In the genomic region with DNA sequence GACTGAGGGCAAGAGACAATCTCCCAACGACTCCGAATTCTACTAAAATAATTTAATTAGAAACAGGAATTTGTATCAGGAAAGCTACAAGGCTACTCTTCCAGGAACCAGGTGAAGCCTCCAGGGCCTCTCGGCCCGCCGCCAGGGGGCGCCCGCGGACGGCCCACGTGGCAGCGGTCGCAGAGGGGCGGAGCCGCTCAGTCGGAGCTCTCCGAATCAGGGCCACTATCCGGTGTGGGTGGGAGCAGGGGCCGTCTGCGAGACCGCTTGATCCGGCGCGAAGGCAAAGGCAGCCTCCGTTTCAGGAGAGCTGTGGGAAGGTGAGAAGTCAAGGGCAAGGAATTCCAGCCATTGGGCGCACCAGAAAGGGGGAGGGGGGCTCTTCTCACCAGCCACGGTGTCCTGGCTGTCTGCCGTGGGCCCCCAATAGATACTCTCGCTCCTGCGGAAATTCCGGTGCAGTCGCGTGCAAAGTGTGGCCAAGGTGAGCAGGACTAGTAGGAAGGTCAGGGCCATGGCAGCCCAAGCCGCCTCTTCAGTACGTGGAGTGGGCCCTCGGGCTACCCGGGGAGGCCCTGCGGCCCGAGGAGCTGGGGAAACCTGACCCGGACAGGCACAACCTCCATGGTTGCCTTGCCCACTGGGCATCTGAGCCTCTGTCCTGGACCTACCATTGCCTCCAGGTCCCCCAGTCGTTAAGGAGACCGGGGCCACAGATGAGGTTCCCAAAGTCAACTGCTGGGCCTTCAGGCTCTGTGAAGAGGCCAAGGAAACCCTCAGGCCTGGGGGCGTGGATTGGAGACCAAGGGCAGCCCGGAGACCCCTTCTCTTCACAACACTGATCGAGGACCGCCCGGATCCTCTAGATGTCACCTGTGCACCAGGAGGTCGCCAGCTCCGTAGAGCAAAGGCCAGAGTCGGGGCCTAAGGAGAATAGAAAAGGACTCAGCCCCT, we compare ENCODE assay signal across 9 mouse cellular contexts. TPM values are rescaled to one million over a fixed set of nuclear protein-coding genes. Genes with fewer than 3 reads are reported as not detected.
DNase-seq lines count a peak whose midpoint lies in the region; ATAC-seq and TF ChIP-seq lines count a peak whose summit lies in the region.
"Had no signal": no experiment of that assay in that cellular context is flagged by ENCODE, and none has a peak within 500 bp of the region (broad histone marks: within the 10 kb centered on the region; RNA-seq: fewer than 3 reads in every experiment).

No protein-coding gene starts in this region.

- no peaks in the 10 kb centered on the region for H3K9me3 ChIP-seq in ES-Bruce4 (replicated peaks; ENCODE audit: control insufficient read depth, insufficient read depth, low read length, poor library complexity, severe bottlenecking)
- no peaks in the 10 kb centered on the region for H3K9me3 ChIP-seq in forebrain, embryonic 10.5 days
- no peaks in the 10 kb centered on the region for H3K9me3 ChIP-seq in heart, embryonic 15.5 days (replicated peaks)
- no peaks in the 10 kb centered on the region for H3K9me3 ChIP-seq in lung, embryonic 15.5 days

- H3K4me1 ChIP-seq in ES-Bruce4 (ENCODE audit: control insufficient read depth, insufficient read depth, low read length): peaks cover 4% of the 10 kb centered on the region
- H3K4me1 ChIP-seq in brown adipose tissue, adult 24 weeks (ENCODE audit: control insufficient read depth, insufficient read depth, insufficient read length, low read length): peaks cover 6% of the 10 kb centered on the region; the same call in 1 of the 2 replicates
- H3K4me1 ChIP-seq in forebrain, embryonic 10.5 days: peaks cover 38% of the 10 kb centered on the region
- H3K4me1 ChIP-seq in heart, embryonic 15.5 days (replicated peaks): peaks cover 24% of the 10 kb centered on the region
- H3K4me1 ChIP-seq in lung, embryonic 15.5 days: peaks cover 19% of the 10 kb centered on the region
- peaks cover 22% of the 10 kb centered on the region for H3K4me1 ChIP-seq in olfactory bulb, adult 2 months (ENCODE audit: control insufficient read depth, insufficient read depth, low read length)
- H3K4me1 ChIP-seq in thymus, adult 2 months (replicated peaks; ENCODE audit: control insufficient read depth, insufficient read depth, low read length): peaks cover 11% of the 10 kb centered on the region

- no peak overlapping the region for H3K27ac ChIP-seq in ES-Bruce4 (ENCODE audit: insufficient read depth, low read length)
- H3K27ac ChIP-seq in brown adipose tissue, adult 24 weeks (replicated peaks; ENCODE audit: low read depth, low read length): no peak overlapping the region
- H3K27ac ChIP-seq in forebrain, embryonic 10.5 days: peak overlapping the region; percentile 78
- H3K27ac ChIP-seq in heart, embryonic 15.5 days: peak overlapping the region; percentile 77
- H3K27ac ChIP-seq in lung, embryonic 15.5 days: no peak overlapping the region
- no peak overlapping the region for H3K27ac ChIP-seq in olfactory bulb, adult 2 months (ENCODE audit: insufficient read depth, low read depth, low read length)
- no peak overlapping the region for H3K27ac ChIP-seq in thymus, adult 2 months (ENCODE audit: control insufficient read depth, insufficient read depth, low read length)

- no peaks in the 10 kb centered on the region for H3K27me3 ChIP-seq in ES-Bruce4 (ENCODE audit: control insufficient read depth, insufficient read depth, low read length, poor library complexity, severe bottlenecking)
- peaks cover 12% of the 10 kb centered on the region for H3K27me3 ChIP-seq in forebrain, embryonic 10.5 days (ENCODE audit: poor library complexity, severe bottlenecking)
- no peaks in the 10 kb centered on the region for H3K27me3 ChIP-seq in heart, embryonic 15.5 days
- H3K27me3 ChIP-seq in lung, embryonic 15.5 days: no peaks in the 10 kb centered on the region
- H3K27me3 ChIP-seq in thymus, adult 2 months (ENCODE audit: control insufficient read depth, insufficient read depth, low read length): no peaks in the 10 kb centered on the region

- DNase-seq in forebrain, embryonic 10.5 days (ENCODE audit: extremely low spot score, low spot score): peak; percentile 79
- peak; percentile 93 for DNase-seq in kidney, postnatal 10 days
- peak; percentile 88 for DNase-seq in thymus, adult 2 months

- peak overlapping the region; percentile 66 for H3K9ac ChIP-seq in ES-Bruce4 (ENCODE audit: low read depth, poor library complexity, severe bottlenecking)
- H3K9ac ChIP-seq in heart, embryonic 15.5 days: peak overlapping the region; percentile 66
- peak overlapping the region; percentile 45 for H3K9ac ChIP-seq in lung, embryonic 15.5 days

- peaks cover 30% of the 10 kb centered on the region for H3K36me3 ChIP-seq in ES-Bruce4 (ENCODE audit: control insufficient read depth, insufficient read depth, low read length, poor library complexity, severe bottlenecking)
- H3K36me3 ChIP-seq in forebrain, embryonic 10.5 days (replicated peaks): peaks cover 71% of the 10 kb centered on the region
- H3K36me3 ChIP-seq in heart, embryonic 15.5 days: peaks cover 34% of the 10 kb centered on the region
- H3K36me3 ChIP-seq in lung, embryonic 15.5 days: peaks cover 46% of the 10 kb centered on the region
- peaks cover 20% of the 10 kb centered on the region for H3K36me3 ChIP-seq in thymus, adult 2 months (ENCODE audit: control insufficient read depth, insufficient read depth, low read length)

- peak overlapping the region; percentile 85 for H3K4me2 ChIP-seq in heart, embryonic 15.5 days
- peak overlapping the region; percentile 86 for H3K4me2 ChIP-seq in lung, embryonic 15.5 days

- TF ChIP-seq POLR2A in ES-Bruce4 (IDR thresholded peaks at IDR 0.05; ENCODE audit: insufficient read depth, low read length): no peak
- 0 out of 2 replicates have a peak, but pooled peaks have one; percentile 27 for TF ChIP-seq POLR2A in olfactory bulb, adult 2 months (IDR thresholded peaks at IDR 0.05; ENCODE audit: insufficient read depth, low read depth, low read length)
- 0 out of 2 replicates have a peak, but pooled peaks have one; percentile 12 for TF ChIP-seq POLR2A in thymus, adult 2 months (IDR thresholded peaks at IDR 0.05; ENCODE audit: control insufficient read depth, extremely low read depth, insufficient read depth, low read length, poor library complexity)

- 21% methylated on average over 49 of the region's 49 CpGs for WGBS in forebrain, embryonic 10.5 days
- 20% methylated on average over 49 of the region's 49 CpGs for WGBS in heart, embryonic 15.5 days
- 18% methylated on average over 49 of the region's 49 CpGs for WGBS in lung, embryonic 15.5 days
- WGBS in olfactory bulb, adult 2 months: 21% methylated on average over 49 of the region's 49 CpGs
- WGBS in thymus, adult 2 months: 33% methylated on average over 49 of the region's 49 CpGs

- peak; percentile 65 for TF ChIP-seq CTCF in ES-Bruce4 (IDR thresholded peaks at IDR 0.05; ENCODE audit: low read depth, low read length)
- peak; percentile 85 for TF ChIP-seq CTCF in olfactory bulb, adult 2 months (IDR thresholded peaks at IDR 0.05; ENCODE audit: insufficient read depth, low read depth, low read length)
- TF ChIP-seq CTCF in thymus, adult 2 months (IDR thresholded peaks at IDR 0.05; ENCODE audit: borderline replicate concordance, control insufficient read depth, extremely low read depth, insufficient read depth, low read length, poor library complexity): peak; percentile 100

- peak; percentile 53; the same call in 1 of the 2 replicates for ATAC-seq in heart, embryonic 15.5 days (replicated peaks; ENCODE audit: insufficient number of reproducible peaks, insufficient read depth, low FRiP score, low read depth)
- peak; percentile 51; the same call in 1 of the 2 replicates for ATAC-seq in lung, embryonic 15.5 days (ENCODE audit: borderline replicate concordance, extremely low read depth, low FRiP score, low TSS enrichment)

- TF ChIP-seq EP300 in ES-Bruce4 (IDR thresholded peaks at IDR 0.05; ENCODE audit: insufficient read depth, low read depth, low read length): 0 out of 2 replicates have a peak, but pooled peaks have one; percentile 12

- H3K4me3 ChIP-seq in ES-Bruce4 (ENCODE audit: low read depth, low read length): peak overlapping the region; percentile 61
- H3K4me3 ChIP-seq in brown adipose tissue, adult 24 weeks (ENCODE audit: insufficient read depth, low read depth, low read length): peak overlapping the region; percentile 58
- peak overlapping the region; percentile 50 for H3K4me3 ChIP-seq in forebrain, embryonic 10.5 days
- H3K4me3 ChIP-seq in heart, embryonic 15.5 days: peak overlapping the region; percentile 45
- peak overlapping the region; percentile 35 for H3K4me3 ChIP-seq in lung, embryonic 15.5 days
- H3K4me3 ChIP-seq in olfactory bulb, adult 2 months (ENCODE audit: insufficient read depth, low read depth, low read length): peak overlapping the region; percentile 54
- peak overlapping the region; percentile 33 for H3K4me3 ChIP-seq in thymus, adult 2 months (ENCODE audit: control insufficient read depth, insufficient read depth, low read length)

RNA-seq across cellular contexts. Expression of gene Abhd15, which starts 6.6 kb away (rescaled TPM):
- not detected in 2 replicates for polyA plus RNA-seq in ES-Bruce4 (2011; ENCODE audit: insufficient read depth, insufficient read length, low read depth, missing spikeins)
- polyA plus RNA-seq in brown adipose tissue, adult 24 weeks (2012; ENCODE audit: insufficient read depth, insufficient read length, missing spikeins): 13.4 and 16.1 TPM in 2 replicates
- polyA plus RNA-seq in forebrain, embryonic 10.5 days (2016; fragmentation: Nextera tagmentation; extraction: Ambion mirVana): 4.7 and 5.5 TPM in 2 replicates
- 2.2 and 4.5 TPM in 2 replicates for polyA plus RNA-seq in heart, embryonic 15.5 days (2015; fragmentation: Nextera tagmentation; extraction: Ambion mirVana)
- polyA plus RNA-seq in lung, embryonic 15.5 days (2015; fragmentation: Nextera tagmentation; extraction: Ambion mirVana): 3.8 and 4.0 TPM in 2 replicates
- not detected in 2 replicates for polyA plus RNA-seq in olfactory bulb, adult 2 months (2012; ENCODE audit: insufficient read depth, insufficient read length, low replicate concordance, missing spikeins)
- 14.2 and 18.9 TPM in 2 replicates for polyA plus RNA-seq in thymus, adult 2 months (2012; rRNA removed)

RNA-seq across cellular contexts. Expression of gene Trp53i13, which starts 7.4 kb away (rescaled TPM):
- 8.2 and 11.3 TPM in 2 replicates for polyA plus RNA-seq in ES-Bruce4 (2011; ENCODE audit: insufficient read depth, insufficient read length, low read depth, missing spikeins)
- 7.7 and 8.4 TPM in 2 replicates for polyA plus RNA-seq in brown adipose tissue, adult 24 weeks (2012; ENCODE audit: insufficient read depth, insufficient read length, missing spikeins)
- polyA plus RNA-seq in forebrain, embryonic 10.5 days (2016; fragmentation: Nextera tagmentation; extraction: Ambion mirVana): 30.4 and 32.7 TPM in 2 replicates
- 26.3 and 32.2 TPM in 2 replicates for polyA plus RNA-seq in heart, embryonic 15.5 days (2015; fragmentation: Nextera tagmentation; extraction: Ambion mirVana)
- polyA plus RNA-seq in lung, embryonic 15.5 days (2015; fragmentation: Nextera tagmentation; extraction: Ambion mirVana): 42.7 and 43.1 TPM in 2 replicates
- polyA plus RNA-seq in olfactory bulb, adult 2 months (2012; ENCODE audit: insufficient read depth, insufficient read length, low replicate concordance, missing spikeins): not detected in 2 replicates
- 72.7 and 74.2 TPM in 2 replicates for polyA plus RNA-seq in thymus, adult 2 months (2012; rRNA removed)

RNA-seq across cellular contexts. Expression of gene Gm10392, which starts 10.7 kb away (rescaled TPM):
- polyA plus RNA-seq in ES-Bruce4 (2011; ENCODE audit: insufficient read depth, insufficient read length, low read depth, missing spikeins): not detected in 2 replicates
- polyA plus RNA-seq in brown adipose tissue, adult 24 weeks (2012; ENCODE audit: insufficient read depth, insufficient read length, missing spikeins): not detected in 2 replicates
- polyA plus RNA-seq in forebrain, embryonic 10.5 days (2016; fragmentation: Nextera tagmentation; extraction: Ambion mirVana): 0.10 TPM in 2 replicates
- 0.13 TPM in 1 of 2 replicates, not detected in the other for polyA plus RNA-seq in heart, embryonic 15.5 days (2015; fragmentation: Nextera tagmentation; extraction: Ambion mirVana)
- 0.10 and 0.11 TPM in 2 replicates for polyA plus RNA-seq in lung, embryonic 15.5 days (2015; fragmentation: Nextera tagmentation; extraction: Ambion mirVana)
- not detected in 2 replicates for polyA plus RNA-seq in olfactory bulb, adult 2 months (2012; ENCODE audit: insufficient read depth, insufficient read length, low replicate concordance, missing spikeins)
- 3.2 and 3.6 TPM in 2 replicates for polyA plus RNA-seq in thymus, adult 2 months (2012; rRNA removed)
- polyA plus RNA-seq: large intestine, adult 2 months had no signal

RNA-seq across cellular contexts. Expression of gene Git1, which starts 15.0 kb away (rescaled TPM):
- 56.5 and 63.6 TPM in 2 replicates for polyA plus RNA-seq in ES-Bruce4 (2011; ENCODE audit: insufficient read depth, insufficient read length, low read depth, missing spikeins)
- polyA plus RNA-seq in brown adipose tissue, adult 24 weeks (2012; ENCODE audit: insufficient read depth, insufficient read length, missing spikeins): 13.6 and 15.6 TPM in 2 replicates
- polyA plus RNA-seq in forebrain, embryonic 10.5 days (2016; fragmentation: Nextera tagmentation; extraction: Ambion mirVana): 12.2 and 12.8 TPM in 2 replicates
- polyA plus RNA-seq in heart, embryonic 15.5 days (2015; fragmentation: Nextera tagmentation; extraction: Ambion mirVana): 6.8 and 10.0 TPM in 2 replicates
- polyA plus RNA-seq in lung, embryonic 15.5 days (2015; fragmentation: Nextera tagmentation; extraction: Ambion mirVana): 9.5 and 9.8 TPM in 2 replicates
- polyA plus RNA-seq in olfactory bulb, adult 2 months (2012; ENCODE audit: insufficient read depth, insufficient read length, low replicate concordance, missing spikeins): not detected in 2 replicates
- 99.0 and 100 TPM in 2 replicates for polyA plus RNA-seq in thymus, adult 2 months (2012; rRNA removed)

RNA-seq across cellular contexts. Expression of gene Ankrd13b, which starts 18.9 kb away (rescaled TPM):
- polyA plus RNA-seq in ES-Bruce4 (2011; ENCODE audit: insufficient read depth, insufficient read length, low read depth, missing spikeins): 3.6 and 4.0 TPM in 2 replicates
- polyA plus RNA-seq in brown adipose tissue, adult 24 weeks (2012; ENCODE audit: insufficient read depth, insufficient read length, missing spikeins): 1.2 and 1.6 TPM in 2 replicates
- polyA plus RNA-seq in forebrain, embryonic 10.5 days (2016; fragmentation: Nextera tagmentation; extraction: Ambion mirVana): 9.2 and 9.4 TPM in 2 replicates
- 3.2 and 4.9 TPM in 2 replicates for polyA plus RNA-seq in heart, embryonic 15.5 days (2015; fragmentation: Nextera tagmentation; extraction: Ambion mirVana)
- polyA plus RNA-seq in lung, embryonic 15.5 days (2015; fragmentation: Nextera tagmentation; extraction: Ambion mirVana): 6.5 and 7.1 TPM in 2 replicates
- not detected in 2 replicates for polyA plus RNA-seq in olfactory bulb, adult 2 months (2012; ENCODE audit: insufficient read depth, insufficient read length, low replicate concordance, missing spikeins)
- polyA plus RNA-seq in thymus, adult 2 months (2012; rRNA removed): 47.4 and 52.7 TPM in 2 replicates

Comparison
In these comparisons a context has a peak if more than half of its experiments do, and no peak if none do; other contexts are left out.
1. H3K27ac ChIP-seq: peak in forebrain, embryonic 10.5 days (single experiment) and heart, embryonic 15.5 days (single experiment); none in ES-Bruce4 (single experiment), brown adipose tissue, adult 24 weeks (single experiment), lung, embryonic 15.5 days (single experiment), olfactory bulb, adult 2 months (single experiment) and thymus, adult 2 months (single experiment).
2. Peak in every context shown above with its lines, with median percentiles within 50 percentile points of each other: H3K4me3 ChIP-seq, H3K9ac ChIP-seq, CTCF ChIP-seq and DNase-seq.